Mouse (Mus musculus) forebrain, postnatal 0 days (tissue): ENCODE data around the gene Rcan1. TPM values are rescaled to one million over a fixed set of nuclear protein-coding genes. Genes with fewer than 3 reads are reported as not detected.
A peak's percentile ranks its signal among the peaks of the same experiment; 100 is the strongest.

Experiments
- ATAC-seq: fragments of 200-750 bp; cut with Nextera tagmentation; 2 replicates; pipeline ENCODE4 v1.8.0; 2017; ENCODE audit warnings: mild to moderate bottlenecking, moderate library complexity
- DNase-seq: peaks from one replicate; pipeline ENCODE4 v3.0.0-alpha.2; 2015
- H3K27ac ChIP-seq: fragments of 300-500 bp; sonication (generic); 2 replicates; pipeline ENCODE4 v1.5.1; 2014; ENCODE audit warnings: low read depth, mild to moderate bottlenecking, antibody characterized with exemption, low read length, moderate library complexity, mixed read lengths
- H3K27me3 ChIP-seq: fragments of 300-500 bp; sonication (generic); 2 replicates; pipeline ENCODE4 v1.6.1; 2014; ENCODE audit warnings: mild to moderate bottlenecking, low read length, mixed read lengths; ENCODE audit not compliant: insufficient read depth
- H3K36me3 ChIP-seq: fragments of 300-500 bp; sonication (generic); 2 replicates; pipeline ENCODE4 v1.6.1; 2014; ENCODE audit warnings: mild to moderate bottlenecking, moderate library complexity; ENCODE audit not compliant: insufficient read depth
- H3K4me1 ChIP-seq: fragments of 300-500 bp; sonication (generic); 2 replicates; pipeline ENCODE4 v1.6.1; 2014; ENCODE audit warnings: antibody characterized with exemption; ENCODE audit not compliant: insufficient read depth
- H3K4me2 ChIP-seq: fragments of 300-500 bp; sonication (generic); 2 replicates; pipeline ENCODE4 v1.6.1; 2014; ENCODE audit warnings: low read depth, mild to moderate bottlenecking, moderate library complexity
- H3K4me3 ChIP-seq: fragments of 300-500 bp; sonication (generic); 2 replicates; pipeline ENCODE4 v1.5.1; 2014; ENCODE audit warnings: low read depth, low read length, mixed read lengths
- H3K9ac ChIP-seq: fragments of 300-500 bp; sonication (generic); 2 replicates; pipeline ENCODE4 v1.6.1; 2014; ENCODE audit warnings: mild to moderate bottlenecking
- H3K9me3 ChIP-seq: fragments of 300-500 bp; sonication (generic); 2 replicates; pipeline ENCODE4 v1.6.1; 2016; ENCODE audit warnings: low read length
- CTCF ChIP-seq: sonication (generic); IDR thresholded peaks from 2 replicates; pipeline ENCODE4 v1.5.1; 2016; ENCODE audit warnings: antibody characterized with exemption, control low read depth, low read depth
- WGBS: fragments of 180-500 bp; shearing (Covaris S2); extraction: QIAGEN DNeasy Blood & Tissue Kit; methylation state at CpG from one replicate; pipeline ENCODE4 v1.1.7; 2014; 5-methylcytosine and 5-hydroxymethylcytosine counted together
- polyA plus RNA-seq: library from polyadenylated mRNA; unstranded; fragments of >200 nt; fragmentation: Nextera tagmentation; extraction: Ambion mirVana; gene quantifications from 2 replicates; pipeline ENCODE4 v1.2.1, GENCODE M21; 2015
- total RNA-seq: library from RNA; depleted of rRNA; stranded (reverse); fragments of >200 nt; gene quantifications from 2 replicates; pipeline ENCODE4 v1.2.3, GENCODE M21; 2014; rRNA removed

Rcan1 gene
- total and polyA plus RNA-seq, 2 experiments from 2014 or later, result 52.2 to 83.8 TPM

DNA sequence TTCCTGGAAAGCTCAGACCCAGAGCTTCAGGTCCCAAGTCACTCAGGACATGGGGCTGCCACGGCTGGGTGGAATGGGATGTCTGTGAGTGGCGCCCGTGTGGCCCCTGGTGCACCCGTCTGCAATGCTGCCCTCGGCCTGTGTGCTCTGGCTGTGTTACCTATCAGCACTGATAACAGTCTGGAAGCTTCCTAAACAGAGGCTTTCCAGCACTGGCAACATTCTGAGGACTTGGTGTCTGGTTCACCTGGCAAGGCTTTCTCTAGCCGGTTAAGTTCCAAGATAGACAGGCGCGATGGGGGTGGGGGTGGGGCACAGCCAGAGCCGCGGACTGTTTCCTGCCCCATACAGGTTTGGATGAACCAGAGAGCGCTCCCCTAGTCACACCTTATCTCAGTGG is 114.7 kb downstream of the Rcan1 start:
- ATAC-seq, result no peak
- no peak overlapping the region for H3K9ac ChIP-seq
- H3K9me3 ChIP-seq, result no peaks in the 10 kb centered on the region

DNA sequence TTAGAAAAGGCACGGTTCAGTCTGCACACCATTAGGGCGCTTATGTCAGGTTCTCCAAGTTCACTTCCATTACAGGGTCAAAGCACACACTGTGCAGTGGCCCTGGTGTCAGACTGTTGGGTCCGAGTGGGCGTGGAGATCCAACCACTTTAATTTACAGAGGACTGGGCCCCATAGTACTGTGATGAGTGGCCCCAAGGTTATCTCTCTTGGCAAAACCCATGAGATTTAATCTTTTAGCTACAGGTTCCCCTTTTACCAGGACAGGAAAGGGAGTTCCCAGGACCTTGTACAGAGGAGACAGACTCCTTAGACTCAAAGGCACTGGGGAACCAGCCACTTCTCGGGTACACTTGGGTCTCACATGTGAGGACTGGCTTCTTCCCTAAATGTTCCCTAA is 115.3 kb downstream of the Rcan1 start:
- Histone ChIP-seq H3K9me3 (no peaks in the 10 kb centered on the region), H3K9ac (no peak overlapping the region), H3K4me3 (no peak overlapping the region), H3K4me2 (no peak overlapping the region), H3K4me1 (no peaks in the 10 kb centered on the region), H3K27ac (no peak overlapping the region), H3K27me3 (no peaks in the 10 kb centered on the region), H3K36me3 (no peaks in the 10 kb centered on the region)
- no peak for TF ChIP-seq CTCF
- 89% methylated on average over 5 of the region's 5 CpGs for WGBS
- no peak for ATAC-seq
- DNase-seq, result no peak

More for the DNA sequence above, 114.7 kb downstream of the Rcan1 start:
- DNase-seq, result no peak
- Histone ChIP-seq H3K4me1 (no peaks in the 10 kb centered on the region), H3K27me3 (no peaks in the 10 kb centered on the region), H3K4me2 (no peak overlapping the region), H3K27ac (no peak overlapping the region), H3K4me3 (no peak overlapping the region), H3K36me3 (no peaks in the 10 kb centered on the region)
- 77% methylated on average over 11 of the region's 11 CpGs for WGBS
- no peak for TF ChIP-seq CTCF

DNA sequence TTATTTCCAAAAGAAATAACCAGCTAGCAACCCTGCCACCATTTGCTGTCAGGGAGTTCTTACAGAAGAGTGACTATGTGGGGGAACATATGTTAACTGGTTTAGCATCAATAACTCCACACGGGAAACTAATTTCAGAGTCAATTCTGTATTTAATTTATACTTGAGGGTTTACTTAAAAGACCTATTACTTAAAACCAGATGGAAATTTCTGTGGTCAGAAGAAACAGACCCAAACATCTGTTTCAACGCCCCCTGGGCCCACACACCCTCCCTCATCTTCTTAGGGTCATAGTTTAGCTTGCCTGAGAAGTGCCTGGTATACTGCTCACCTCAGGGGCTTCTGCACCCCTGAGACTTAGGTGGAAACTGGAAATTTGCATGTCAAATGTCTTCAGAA is 116.8 kb downstream of the Rcan1 start:
- Histone ChIP-seq H3K9ac (no peak overlapping the region), H3K27ac (no peak overlapping the region), H3K4me3 (no peak overlapping the region), H3K9me3 (no peaks in the 10 kb centered on the region), H3K4me2 (no peak overlapping the region), H3K4me1 (no peaks in the 10 kb centered on the region), H3K27me3 (no peaks in the 10 kb centered on the region), H3K36me3 (no peaks in the 10 kb centered on the region)
- no peak for TF ChIP-seq CTCF
- WGBS, result 71% methylated on average over 2 of the region's 2 CpGs
- ATAC-seq (no peak), DNase-seq (no peak)

DNA sequence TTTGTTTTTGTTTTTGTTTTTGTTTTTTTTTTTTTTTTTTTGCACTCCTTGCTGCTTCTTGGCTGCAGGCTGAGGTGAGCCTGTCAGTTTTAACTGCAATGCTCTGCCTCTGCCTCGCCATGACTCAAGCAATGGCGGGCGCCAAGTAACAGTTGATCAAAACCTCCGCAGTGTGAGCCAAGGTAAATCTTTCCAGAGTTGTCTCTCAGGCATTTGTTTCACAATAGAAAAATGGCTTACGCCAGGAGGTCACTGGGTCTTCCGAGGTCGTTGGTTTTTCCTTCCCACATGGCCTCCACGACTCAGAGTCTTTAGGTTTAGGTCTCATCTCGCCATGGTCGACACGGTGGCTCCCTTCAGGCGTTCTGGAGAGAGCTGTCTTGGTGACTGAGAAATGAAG is 117.4 kb downstream of the Rcan1 start:
- H3K27me3 ChIP-seq, result no peaks in the 10 kb centered on the region
- TF ChIP-seq CTCF, result no peak
- H3K9me3 ChIP-seq, result no peaks in the 10 kb centered on the region
- DNase-seq (no peak), ATAC-seq (no peak)
- H3K27ac ChIP-seq, result no peak overlapping the region
- H3K4me1 ChIP-seq, result no peaks in the 10 kb centered on the region
- no peak overlapping the region for H3K4me3 ChIP-seq
- WGBS, result 88% methylated on average over 12 of the region's 12 CpGs
- no peak overlapping the region for H3K9ac ChIP-seq
- no peak overlapping the region for H3K4me2 ChIP-seq
- H3K36me3 ChIP-seq, result no peaks in the 10 kb centered on the region

DNA sequence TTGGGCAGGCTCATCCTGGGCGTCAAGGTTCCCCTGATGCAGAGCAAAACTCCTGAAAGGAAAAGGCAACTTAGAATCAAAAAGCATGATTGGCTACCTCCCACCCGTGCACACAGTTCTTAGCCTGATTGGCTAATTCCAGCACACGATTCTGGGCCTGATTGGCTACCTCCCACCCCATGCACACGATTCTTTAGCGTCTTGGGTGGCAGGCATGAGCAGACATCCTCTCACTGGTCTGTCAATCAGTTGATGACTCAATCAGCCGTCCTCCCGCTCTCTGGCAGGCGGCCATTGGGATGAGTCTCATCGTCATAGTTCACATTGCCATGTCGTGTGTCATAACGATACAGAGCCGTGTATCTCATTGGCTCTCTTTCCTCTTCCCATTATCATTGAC is 121.7 kb downstream of the Rcan1 start:
- H3K9ac ChIP-seq, result no peak overlapping the region
- TF ChIP-seq CTCF, result no peak
- H3K4me1 ChIP-seq, result no peaks in the 10 kb centered on the region
- no peaks in the 10 kb centered on the region for H3K27me3 ChIP-seq
- no peaks in the 10 kb centered on the region for H3K9me3 ChIP-seq
- DNase-seq (no peak), ATAC-seq (no peak)
- H3K4me3 ChIP-seq, result no peak overlapping the region
- whole genome bisulfite sequencing, result 74% methylated on average over 12 of the region's 12 CpGs
- no peaks in the 10 kb centered on the region for H3K36me3 ChIP-seq
- no peak overlapping the region for H3K27ac ChIP-seq
- no peak overlapping the region for H3K4me2 ChIP-seq

DNA sequence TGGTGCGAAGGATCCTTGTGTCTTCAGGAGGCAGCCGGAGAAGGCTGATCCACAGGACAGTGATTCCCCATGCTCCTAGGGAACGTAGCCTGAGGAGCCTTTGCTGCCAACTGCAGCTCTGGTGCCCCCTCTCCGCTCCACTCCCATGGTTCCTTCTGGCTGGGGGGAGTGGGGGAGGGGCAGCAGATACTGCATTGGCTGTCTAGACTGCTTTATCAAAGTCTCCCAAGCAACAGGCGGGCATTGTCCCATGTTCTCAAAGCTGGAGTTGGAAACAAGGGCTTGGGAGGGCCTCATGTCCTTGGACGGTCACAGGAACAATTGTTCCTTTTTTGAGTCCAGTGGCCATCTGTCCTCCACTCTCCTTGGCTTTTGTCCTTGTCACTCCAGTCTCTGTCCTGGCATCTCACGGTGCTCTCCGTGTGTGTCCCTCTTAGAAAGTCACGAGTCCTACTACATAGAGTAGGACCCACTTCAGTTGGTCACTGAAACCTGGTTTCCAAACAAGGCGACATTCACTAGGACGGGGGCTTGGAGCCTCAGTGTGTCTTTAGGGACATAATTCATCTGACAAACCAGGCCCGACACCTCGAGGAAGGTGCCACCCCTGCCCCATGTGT is 124.3 kb downstream of the Rcan1 start:
- Histone ChIP-seq H3K4me2 (no peak overlapping the region), H3K4me1 (no peaks in the 10 kb centered on the region), H3K9me3 (no peaks in the 10 kb centered on the region), H3K27ac (no peak overlapping the region), H3K9ac (no peak overlapping the region), H3K4me3 (no peak overlapping the region), H3K36me3 (no peaks in the 10 kb centered on the region), H3K27me3 (no peaks in the 10 kb centered on the region)
- TF ChIP-seq CTCF, result no peak
- 62% methylated on average over 13 of the region's 13 CpGs for WGBS
- ATAC-seq, result peak; percentile 62
- DNase-seq, result no peak

DNA sequence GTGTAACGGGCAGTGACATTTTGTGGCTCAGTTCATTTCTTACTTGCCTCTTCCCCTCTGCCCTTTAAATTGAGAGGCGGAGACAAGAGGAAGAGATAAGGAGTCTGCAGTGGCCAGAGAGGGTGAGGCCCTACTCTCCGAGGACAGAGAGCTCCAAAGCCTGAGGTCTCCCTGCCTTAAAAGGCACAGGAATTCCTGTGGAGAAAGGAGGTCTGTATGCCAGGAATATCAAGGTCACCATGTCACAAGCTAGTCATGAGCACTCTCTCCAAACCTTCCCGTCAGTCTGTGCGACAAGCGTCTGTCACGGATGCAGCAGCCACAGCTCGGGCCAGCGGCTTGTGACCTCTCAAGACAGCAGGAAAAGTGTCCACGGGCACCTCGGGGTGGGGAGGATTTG is 125.5 kb downstream of the Rcan1 start:
- DNase-seq, result no peak
- H3K9ac ChIP-seq, result no peak overlapping the region

More for the DNA sequence above, 125.5 kb downstream of the Rcan1 start:
- H3K27ac ChIP-seq, result no peak overlapping the region
- 79% methylated on average over 11 of the region's 11 CpGs for WGBS
- no peak for TF ChIP-seq CTCF
- no peaks in the 10 kb centered on the region for H3K27me3 ChIP-seq
- H3K36me3 ChIP-seq, result no peaks in the 10 kb centered on the region
- H3K4me1 ChIP-seq, result no peaks in the 10 kb centered on the region
- no peak overlapping the region for H3K4me3 ChIP-seq
- no peaks in the 10 kb centered on the region for H3K9me3 ChIP-seq
- no peak for ATAC-seq
- no peak overlapping the region for H3K4me2 ChIP-seq

Other genes with a start within 250 kb of the Rcan1 start
- 1.5 and 3.9 TPM in 2 replicates for gene Kcne2, start 178.5 kb downstream of the Rcan1 start, total RNA-seq
- 7.6 and 10.2 TPM in 2 replicates for gene Kcne2, start 178.5 kb downstream of the Rcan1 start, polyA plus RNA-seq
- 24.7 and 27.5 TPM in 2 replicates for gene Smim11, start 169.6 kb downstream of the Rcan1 start, total RNA-seq
- gene Smim11, start 169.6 kb downstream of the Rcan1 start, polyA plus RNA-seq, result 54.3 and 61.7 TPM in 2 replicates
- 0.15 TPM in 1 of 2 replicates, not detected in the other for gene Fam243, start 149.4 kb downstream of the Rcan1 start, total RNA-seq
- not detected in 2 replicates for gene Fam243, start 149.4 kb downstream of the Rcan1 start, polyA plus RNA-seq
- gene Kcne1, start 111.4 kb downstream of the Rcan1 start, total RNA-seq, result not detected in 2 replicates
- gene Kcne1, start 111.4 kb downstream of the Rcan1 start, polyA plus RNA-seq, result not detected in 2 replicates
- gene Clic6, start 14.9 kb upstream of the Rcan1 start, total RNA-seq, result 3.5 and 5.5 TPM in 2 replicates
- 3.7 and 6.2 TPM in 2 replicates for gene Clic6, start 14.9 kb upstream of the Rcan1 start, polyA plus RNA-seq